Mouse (Mus musculus) right cerebral cortex, postnatal 4 days (tissue): ENCODE measurements around the gene Wfikkn1.

Experiments
- DNase-seq: peaks from one replicate; pipeline ENCODE4 v3.0.0-alpha.2; 2022

The Wfikkn1 gene

GRCm38 (mm10) chr17:25836397-25837075 lies 44.1 kb downstream of the Wfikkn1 start:
- no peak for DNase-seq

GRCm38 (mm10) chr17:25835816-25836215 lies 44.8 kb downstream of the Wfikkn1 start:
- no peak for DNase-seq

- DNase-seq, result no peak
Observed at GRCm38 (mm10) chr17:25835301-25835700, 45.4 kb downstream of the Wfikkn1 start.

GRCm38 (mm10) chr17:25834595-25835222 lies 45.9 kb downstream of the Wfikkn1 start:
- no peak for DNase-seq

GRCm38 (mm10) chr17:25833961-25834594 lies 46.6 kb downstream of the Wfikkn1 start:
- DNase-seq, result no peak

GRCm38 (mm10) chr17:25833291-25833663 lies 47.4 kb downstream of the Wfikkn1 start, which contains the start of gene Stub1:
TSS of gene Stub1 (minus strand) at chr17:25833404.
- peak; percentile 78 for DNase-seq

- DNase-seq, result peak; percentile 96
Observed at GRCm38 (mm10) chr17:25832436-25833290, 48.0 kb downstream of the Wfikkn1 start.

- DNase-seq, result no peak
Observed at GRCm38 (mm10) chr17:25831451-25832281, 49.0 kb downstream of the Wfikkn1 start.

GRCm38 (mm10) chr17:25830806-25831431 lies 49.7 kb downstream of the Wfikkn1 start:
- no peak for DNase-seq

GRCm38 (mm10) chr17:25830200-25830753 lies 50.4 kb downstream of the Wfikkn1 start:
- DNase-seq, result no peak

- DNase-seq, result no peak
Observed at GRCm38 (mm10) chr17:25829558-25830017, 51.1 kb downstream of the Wfikkn1 start.

- DNase-seq, result peak; percentile 78
Observed at GRCm38 (mm10) chr17:25828712-25829557, 51.7 kb downstream of the Wfikkn1 start, which contains the start of gene Jmjd8. TSS of gene Jmjd8 (plus strand) at chr17:25828867.

- no peak for DNase-seq
Observed at GRCm38 (mm10) chr17:25828223-25828594, 52.4 kb downstream of the Wfikkn1 start.
